In the genomic region with DNA sequence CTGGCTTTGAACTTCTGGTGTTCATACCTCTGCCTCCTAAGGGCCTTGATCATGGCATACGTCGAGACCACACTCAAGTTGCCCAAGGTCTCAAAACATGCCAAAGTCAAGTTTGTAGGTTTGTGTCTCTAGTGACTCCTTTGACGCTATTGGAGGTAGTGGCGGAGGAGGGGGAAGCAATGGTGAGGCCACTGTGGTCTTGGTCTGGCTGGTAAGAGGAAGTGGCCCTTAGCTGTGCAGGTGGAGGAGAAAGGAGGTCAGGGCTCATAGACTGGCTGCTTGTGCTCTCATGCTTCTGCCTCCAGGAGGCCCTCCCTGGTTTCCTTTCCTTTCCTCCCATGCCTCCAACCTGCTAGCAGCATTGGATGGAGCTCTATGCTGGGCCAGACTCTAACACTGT, we compare ENCODE assay signal across 10 mouse cellular contexts. TPM values are rescaled to one million over a fixed set of nuclear protein-coding genes. Genes with fewer than 3 reads are reported as not detected.
DNase-seq lines count a peak whose midpoint lies in the region; ATAC-seq and TF ChIP-seq lines count a peak whose summit lies in the region.
"Had no signal": no experiment of that assay in that cellular context is flagged by ENCODE, and none has a peak within 500 bp of the region (broad histone marks: within the 10 kb centered on the region; RNA-seq: fewer than 3 reads in every experiment).

No protein-coding gene starts in this region.

- ATAC-seq in lung, embryonic 14.5 days (ENCODE audit: insufficient read depth): no peak
- no peak for ATAC-seq in intestine, embryonic 15.5 days
- ATAC-seq in megakaryocyte progenitor cell, adult 5-6 weeks (replicated peaks; ENCODE audit: poor library complexity): 0 out of 2 replicates have a peak, but pooled peaks have one; percentile 20
- ATAC-seq in forebrain, embryonic 14.5 days: no peak
- ATAC-seq in midbrain, embryonic 13.5 days: no peak
- ATAC-seq: hindbrain, postnatal 0 days had no signal

- no peaks in the 10 kb centered on the region for H3K36me3 ChIP-seq in lung, embryonic 14.5 days (ENCODE audit: insufficient read depth)
- H3K36me3 ChIP-seq in intestine, embryonic 15.5 days: 0 out of 2 replicates have a peak, but pooled peaks cover 4% of the 10 kb centered on the region
- H3K36me3 ChIP-seq in forebrain, embryonic 14.5 days (ENCODE audit: control insufficient read depth, insufficient read depth, low read length): no peaks in the 10 kb centered on the region
- H3K36me3 ChIP-seq in midbrain, embryonic 13.5 days: no peaks in the 10 kb centered on the region

- no peaks in the 10 kb centered on the region for H3K27me3 ChIP-seq in lung, embryonic 14.5 days (ENCODE audit: insufficient read depth, low read length)
- H3K27me3 ChIP-seq in intestine, embryonic 15.5 days (replicated peaks): no peaks in the 10 kb centered on the region
- H3K27me3 ChIP-seq in forebrain, embryonic 14.5 days (replicated peaks; ENCODE audit: control insufficient read depth, insufficient read depth, low read length): 0 out of 2 replicates have a peak, but pooled peaks cover 6% of the 10 kb centered on the region
- peaks cover 42% of the 10 kb centered on the region for H3K27me3 ChIP-seq in midbrain, embryonic 13.5 days

- H3K4me2 ChIP-seq in lung, embryonic 14.5 days: peak overlapping the region; percentile 47; the same call in 1 of the 2 replicates
- peak overlapping the region; percentile 42; the same call in 1 of the 2 replicates for H3K4me2 ChIP-seq in intestine, embryonic 15.5 days (replicated peaks)
- no peak overlapping the region for H3K4me2 ChIP-seq in forebrain, embryonic 14.5 days (ENCODE audit: low read length)
- no peak overlapping the region for H3K4me2 ChIP-seq in midbrain, embryonic 13.5 days (replicated peaks)

- no peak overlapping the region for H3K4me3 ChIP-seq in lung, embryonic 14.5 days (ENCODE audit: low read depth, low read length)
- no peak overlapping the region for H3K4me3 ChIP-seq in brown adipose tissue, adult 24 weeks (ENCODE audit: insufficient read depth, low read depth, low read length)
- H3K4me3 ChIP-seq in intestine, embryonic 15.5 days (replicated peaks): no peak overlapping the region
- H3K4me3 ChIP-seq in forebrain, embryonic 14.5 days (ENCODE audit: low read depth, low read length): no peak overlapping the region
- H3K4me3 ChIP-seq in midbrain, embryonic 13.5 days (replicated peaks): no peak overlapping the region

- peak overlapping the region; percentile 75; the same call in 1 of the 2 replicates for H3K27ac ChIP-seq in lung, embryonic 14.5 days (ENCODE audit: low read depth)
- peak overlapping the region; percentile 53 for H3K27ac ChIP-seq in brown adipose tissue, adult 24 weeks (replicated peaks; ENCODE audit: low read depth, low read length)
- no peak overlapping the region for H3K27ac ChIP-seq in intestine, embryonic 15.5 days
- no peak overlapping the region for H3K27ac ChIP-seq in forebrain, embryonic 14.5 days (ENCODE audit: low read depth, low read length)
- H3K27ac ChIP-seq in midbrain, embryonic 13.5 days: no peak overlapping the region
- H3K27ac ChIP-seq: hindbrain, postnatal 0 days had no signal

- DNase-seq in lung, embryonic 14.5 days: no peak
- no peak for DNase-seq in lung, postnatal 4 days
- no peak for DNase-seq in forebrain, embryonic 14.5 days (ENCODE audit: low spot score)
- DNase-seq: cerebellum, adult 2 months; spleen, adult 18-20 months had no signal

- TF ChIP-seq CTCF in lung, embryonic 14.5 days (IDR thresholded peaks at IDR 0.05; ENCODE audit: low read depth): no peak

- H3K9me3 ChIP-seq in lung, embryonic 14.5 days (ENCODE audit: low read depth, low read length): no peaks in the 10 kb centered on the region
- H3K9me3 ChIP-seq in intestine, embryonic 15.5 days: no peaks in the 10 kb centered on the region
- H3K9me3 ChIP-seq in forebrain, embryonic 14.5 days (replicated peaks; ENCODE audit: control insufficient read depth, low read length): no peaks in the 10 kb centered on the region
- no peaks in the 10 kb centered on the region for H3K9me3 ChIP-seq in midbrain, embryonic 13.5 days

- peaks cover 18% of the 10 kb centered on the region for H3K4me1 ChIP-seq in lung, embryonic 14.5 days (ENCODE audit: insufficient read depth)
- peaks cover 15% of the 10 kb centered on the region for H3K4me1 ChIP-seq in brown adipose tissue, adult 24 weeks (ENCODE audit: control insufficient read depth, insufficient read depth, insufficient read length, low read length)
- peaks cover 56% of the 10 kb centered on the region for H3K4me1 ChIP-seq in intestine, embryonic 15.5 days (replicated peaks)
- H3K4me1 ChIP-seq in forebrain, embryonic 14.5 days (ENCODE audit: control insufficient read depth, insufficient read depth, low read length): no peaks in the 10 kb centered on the region
- H3K4me1 ChIP-seq in midbrain, embryonic 13.5 days (replicated peaks): peaks cover 13% of the 10 kb centered on the region

- WGBS in lung, embryonic 14.5 days: 91% methylated on average over 4 of the region's 4 CpGs
- WGBS in intestine, embryonic 15.5 days: 87% methylated on average over 4 of the region's 4 CpGs
- WGBS in forebrain, embryonic 14.5 days: 92% methylated on average over 4 of the region's 4 CpGs
- 89% methylated on average over 4 of the region's 4 CpGs for WGBS in midbrain, embryonic 13.5 days

- H3K9ac ChIP-seq in lung, embryonic 14.5 days: 0 out of 2 replicates have a peak overlapping the region, but pooled peaks have one; percentile 35
- H3K9ac ChIP-seq in intestine, embryonic 15.5 days: no peak overlapping the region
- no peak overlapping the region for H3K9ac ChIP-seq in forebrain, embryonic 14.5 days (ENCODE audit: low read length)
- no peak overlapping the region for H3K9ac ChIP-seq in midbrain, embryonic 13.5 days (replicated peaks)

RNA-seq across cellular contexts. Expression of a gene that starts 4.4 kb away (rescaled TPM):
- 3.3 and 4.3 TPM in 2 replicates for polyA plus RNA-seq in lung, embryonic 14.5 days (2014; fragmentation: Nextera tagmentation; extraction: Ambion mirVana)
- polyA plus RNA-seq in brown adipose tissue, adult 24 weeks (2012; ENCODE audit: insufficient read depth, insufficient read length, missing spikeins): 9.8 and 11.4 TPM in 2 replicates
- 5.8 and 7.9 TPM in 2 replicates for polyA plus RNA-seq in intestine, embryonic 15.5 days (2015; fragmentation: Nextera tagmentation; extraction: Ambion mirVana)
- 3.2 and 3.9 TPM in 2 replicates for total RNA-seq in megakaryocyte progenitor cell, adult 5-6 weeks (2015)
- 1.5 and 1.7 TPM in 2 replicates for total RNA-seq in megakaryocyte progenitor cell, adult 5-6 weeks (2017)
- 0.72 and 1.6 TPM in 2 replicates for polyA plus RNA-seq in forebrain, embryonic 14.5 days (2014; fragmentation: Nextera tagmentation; extraction: Ambion mirVana)
- polyA plus RNA-seq in midbrain, embryonic 13.5 days (2015; fragmentation: Nextera tagmentation; extraction: Ambion mirVana): 0.76 and 0.79 TPM in 2 replicates

RNA-seq across cellular contexts. Expression of a gene that starts 22.7 kb away (rescaled TPM):
- polyA plus RNA-seq in lung, embryonic 14.5 days (2014; fragmentation: Nextera tagmentation; extraction: Ambion mirVana): 15.2 and 18.4 TPM in 2 replicates
- polyA plus RNA-seq in brown adipose tissue, adult 24 weeks (2012; ENCODE audit: insufficient read depth, insufficient read length, missing spikeins): 11.6 and 13.4 TPM in 2 replicates
- polyA plus RNA-seq in intestine, embryonic 15.5 days (2015; fragmentation: Nextera tagmentation; extraction: Ambion mirVana): 20.2 and 21.6 TPM in 2 replicates
- 6.9 and 8.4 TPM in 2 replicates for total RNA-seq in megakaryocyte progenitor cell, adult 5-6 weeks (2015)
- total RNA-seq in megakaryocyte progenitor cell, adult 5-6 weeks (2017): 6.6 and 6.9 TPM in 2 replicates
- polyA plus RNA-seq in forebrain, embryonic 14.5 days (2014; fragmentation: Nextera tagmentation; extraction: Ambion mirVana): 14.0 and 18.9 TPM in 2 replicates
- 37.5 and 43.3 TPM in 2 replicates for polyA plus RNA-seq in midbrain, embryonic 13.5 days (2015; fragmentation: Nextera tagmentation; extraction: Ambion mirVana)

RNA-seq across cellular contexts. Expression of a gene that starts 52.5 kb away (rescaled TPM):
- polyA plus RNA-seq in lung, embryonic 14.5 days (2014; fragmentation: Nextera tagmentation; extraction: Ambion mirVana): 77.3 and 78.3 TPM in 2 replicates
- polyA plus RNA-seq in brown adipose tissue, adult 24 weeks (2012; ENCODE audit: insufficient read depth, insufficient read length, missing spikeins): 60.3 and 71.0 TPM in 2 replicates
- polyA plus RNA-seq in intestine, embryonic 15.5 days (2015; fragmentation: Nextera tagmentation; extraction: Ambion mirVana): 49.4 and 51.0 TPM in 2 replicates
- total RNA-seq in megakaryocyte progenitor cell, adult 5-6 weeks (2015): 12.0 and 12.2 TPM in 2 replicates
- 4.0 and 4.3 TPM in 2 replicates for total RNA-seq in megakaryocyte progenitor cell, adult 5-6 weeks (2017)
- 20.3 and 30.6 TPM in 2 replicates for polyA plus RNA-seq in forebrain, embryonic 14.5 days (2014; fragmentation: Nextera tagmentation; extraction: Ambion mirVana)
- polyA plus RNA-seq in midbrain, embryonic 13.5 days (2015; fragmentation: Nextera tagmentation; extraction: Ambion mirVana): 32.8 and 35.0 TPM in 2 replicates

Comparison
In these comparisons a context has a peak if more than half of its experiments do, and no peak if none do; other contexts are left out.
1. H3K27ac ChIP-seq: peak in lung, embryonic 14.5 days (single experiment) and brown adipose tissue, adult 24 weeks (single experiment); none in intestine, embryonic 15.5 days (single experiment), forebrain, embryonic 14.5 days (single experiment) and midbrain, embryonic 13.5 days (single experiment).
2. H3K4me2 ChIP-seq: peak in lung, embryonic 14.5 days (single experiment) and intestine, embryonic 15.5 days (single experiment); none in forebrain, embryonic 14.5 days (single experiment) and midbrain, embryonic 13.5 days (single experiment).